Mouse (Mus musculus) limb, embryonic 10.5 days (tissue): Measurements from ENCODE around the gene Fjx1. TPM values are rescaled to one million over a fixed set of nuclear protein-coding genes. Genes with fewer than 3 reads are reported as not detected.

ENCODE experiments used
- DNase-seq: peaks from one replicate; pipeline ENCODE4 v3.0.0-alpha.2; 2017; ENCODE audit warnings: low spot score
- H3K27ac ChIP-seq: fragments of 300-500 bp; sonication (generic); 2 replicates; pipeline ENCODE4 v1.5.1; 2016; ENCODE audit warnings: mild to moderate bottlenecking
- H3K27me3 ChIP-seq: fragments of 300-500 bp; sonication (generic); 2 replicates; pipeline ENCODE4 v1.6.1; 2016; ENCODE audit warnings: low read depth, mild to moderate bottlenecking; ENCODE audit not compliant: poor library complexity, severe bottlenecking
- H3K36me3 ChIP-seq: fragments of 300-500 bp; sonication (generic); 2 replicates; pipeline ENCODE4 v1.6.1; 2016; ENCODE audit warnings: mild to moderate bottlenecking, moderate library complexity
- H3K4me1 ChIP-seq: fragments of 300-500 bp; sonication (generic); 2 replicates; pipeline ENCODE4 v1.6.1; 2016
- H3K4me3 ChIP-seq: fragments of 300-500 bp; sonication (generic); 2 replicates; pipeline ENCODE4 v1.5.1; 2016; ENCODE audit warnings: mild to moderate bottlenecking, moderate library complexity
- H3K9me3 ChIP-seq: fragments of 300-500 bp; sonication (generic); replicated peaks from 2 replicates; pipeline ENCODE4 v1.6.1; 2016; ENCODE audit warnings: mild to moderate bottlenecking
- WGBS: fragments of 180-500 bp; shearing (Covaris S2); methylation state at CpG from one replicate; pipeline ENCODE4 v1.1.7; 2016; 5-methylcytosine and 5-hydroxymethylcytosine counted together
- polyA plus RNA-seq: library from polyadenylated mRNA; unstranded; fragments of >200 nt; fragmentation: Nextera tagmentation; extraction: Ambion mirVana; gene quantifications from 2 replicates; pipeline ENCODE4 v1.2.1, GENCODE M21; 2016

The Fjx1 gene
- polyA plus RNA-seq, 1 experiment from 2014 or later, result 16.0 TPM

GRCm38 (mm10) chr2:102450248-102450760, 2.0 kb downstream of the Fjx1 start:
- Histone ChIP-seq H3K27ac (peak overlapping the region; percentile 97), H3K4me1 (peaks cover 44% of the 10 kb centered on the region), H3K36me3 (0 out of 2 replicates have a peak, but pooled peaks cover 2% of the 10 kb centered on the region), H3K9me3 (no peaks in the 10 kb centered on the region), H3K27me3 (0 out of 2 replicates have a peak, but pooled peaks cover 7% of the 10 kb centered on the region), H3K4me3 (peak overlapping the region; percentile 82)
- under 1% methylated on average over 43 of the region's 43 CpGs for WGBS
- DNase-seq, result peak; percentile 79

- Histone ChIP-seq H3K9me3 (no peaks in the 10 kb centered on the region), H3K36me3 (0 out of 2 replicates have a peak, but pooled peaks cover 2% of the 10 kb centered on the region), H3K27me3 (0 out of 2 replicates have a peak, but pooled peaks cover 6% of the 10 kb centered on the region), H3K4me3 (peak overlapping the region; percentile 82), H3K27ac (peak overlapping the region; percentile 97), H3K4me1 (peaks cover 44% of the 10 kb centered on the region)
- peak; percentile 74 for DNase-seq
- WGBS, result 2% methylated on average over 17 of the region's 17 CpGs
Observed at GRCm38 (mm10) chr2:102449630-102450247, 2.6 kb downstream of the Fjx1 start.

- no peak for DNase-seq
- H3K36me3 ChIP-seq, result 0 out of 2 replicates have a peak, but pooled peaks cover 2% of the 10 kb centered on the region
- H3K27ac ChIP-seq, result peak overlapping the region; percentile 97
- no peaks in the 10 kb centered on the region for H3K9me3 ChIP-seq
- H3K4me1 ChIP-seq, result peaks cover 44% of the 10 kb centered on the region
- 32% methylated on average over 1 of the region's 1 CpGs for WGBS
- peak overlapping the region; percentile 82 for H3K4me3 ChIP-seq
- no peaks in the 10 kb centered on the region for H3K27me3 ChIP-seq
Observed at GRCm38 (mm10) chr2:102449056-102449455, 3.2 kb downstream of the Fjx1 start.

- H3K36me3 ChIP-seq, result 0 out of 2 replicates have a peak, but pooled peaks cover 2% of the 10 kb centered on the region
Observed at GRCm38 (mm10) chr2:102447831-102448230, 4.5 kb downstream of the Fjx1 start.

GRCm38 (mm10) chr2:102446851-102447250, 5.4 kb downstream of the Fjx1 start:
- WGBS, result 84% methylated on average over 4 of the region's 4 CpGs
- H3K27ac ChIP-seq, result no peak overlapping the region
- H3K36me3 ChIP-seq, result 0 out of 2 replicates have a peak, but pooled peaks cover 2% of the 10 kb centered on the region
- no peaks in the 10 kb centered on the region for H3K9me3 ChIP-seq
- H3K27me3 ChIP-seq, result no peaks in the 10 kb centered on the region
- DNase-seq, result no peak
- peaks cover 34% of the 10 kb centered on the region for H3K4me1 ChIP-seq
- no peak overlapping the region for H3K4me3 ChIP-seq

More at GRCm38 (mm10) chr2:102447831-102448230, 4.5 kb downstream of the Fjx1 start:
- no peak overlapping the region for H3K27ac ChIP-seq
- DNase-seq, result no peak
- no peaks in the 10 kb centered on the region for H3K27me3 ChIP-seq
- H3K4me3 ChIP-seq, result no peak overlapping the region
- 86% methylated on average over 7 of the region's 7 CpGs for WGBS
- H3K9me3 ChIP-seq, result no peaks in the 10 kb centered on the region
- peaks cover 44% of the 10 kb centered on the region for H3K4me1 ChIP-seq

DNA sequence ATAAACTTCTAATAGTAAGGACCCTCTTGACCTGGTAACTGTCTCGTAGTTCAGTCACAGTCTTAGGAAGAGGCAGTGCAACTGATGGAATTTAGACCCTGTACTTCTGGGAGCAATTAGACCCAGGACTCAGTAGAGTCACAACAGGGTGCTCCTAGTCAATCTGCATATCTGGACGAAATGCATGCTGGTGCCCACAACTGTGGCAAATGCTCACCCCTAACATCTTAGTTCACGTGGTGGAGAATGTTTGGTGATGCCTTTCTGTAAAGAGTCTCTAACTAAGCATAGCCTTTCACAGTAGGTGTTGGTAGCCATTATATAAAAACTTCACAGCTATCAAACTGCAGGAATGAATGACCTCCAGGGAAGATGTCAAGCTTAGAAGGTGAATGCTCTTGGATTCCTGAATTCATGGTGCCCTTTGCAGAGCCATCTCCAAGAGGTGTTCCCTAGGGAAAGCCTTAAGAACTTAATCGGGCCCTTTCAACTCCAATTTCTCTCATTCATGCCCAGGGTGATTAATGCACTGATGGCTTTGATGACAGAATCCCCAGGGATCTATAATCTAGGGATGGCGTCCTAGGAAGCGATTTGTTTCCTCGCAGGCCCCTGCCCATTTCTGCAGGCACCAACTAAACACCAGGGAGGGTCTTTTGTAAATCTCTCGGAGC, 14.8 kb downstream of the Fjx1 start:
- H3K27me3 ChIP-seq, result 0 out of 2 replicates have a peak, but pooled peaks cover 4% of the 10 kb centered on the region
- H3K4me3 ChIP-seq, result no peak overlapping the region
- no peak for DNase-seq
- no peaks in the 10 kb centered on the region for H3K9me3 ChIP-seq
- H3K4me1 ChIP-seq, result 0 out of 2 replicates have a peak, but pooled peaks cover 2% of the 10 kb centered on the region
- WGBS, result 51% methylated on average over 8 of the region's 8 CpGs
- H3K36me3 ChIP-seq, result no peaks in the 10 kb centered on the region
- H3K27ac ChIP-seq, result no peak overlapping the region

DNA sequence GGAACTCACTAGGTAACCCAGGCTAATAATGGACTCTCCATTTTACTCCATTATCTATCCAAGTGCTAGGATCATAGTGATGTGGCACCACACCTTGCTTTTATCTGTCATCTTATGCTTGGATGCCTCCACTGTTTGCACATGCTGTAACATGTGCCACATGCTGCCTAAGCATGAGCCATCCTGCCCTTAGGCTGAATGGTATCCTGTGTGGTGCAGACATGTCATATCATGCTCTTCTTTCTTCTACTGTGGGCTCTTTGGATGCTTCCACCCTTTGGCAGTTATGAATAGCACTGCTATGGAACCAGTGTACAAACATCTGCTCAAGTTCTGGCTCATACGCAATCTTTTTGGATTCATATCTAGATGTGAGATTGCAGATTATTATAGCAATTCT, 18.4 kb downstream of the Fjx1 start:
- no peaks in the 10 kb centered on the region for H3K27me3 ChIP-seq
- H3K36me3 ChIP-seq, result no peaks in the 10 kb centered on the region
- 92% methylated on average over 1 of the region's 1 CpGs for WGBS
- H3K9me3 ChIP-seq, result no peaks in the 10 kb centered on the region
- 0 out of 2 replicates have a peak, but pooled peaks cover 4% of the 10 kb centered on the region for H3K4me1 ChIP-seq
- DNase-seq, result no peak
- H3K27ac ChIP-seq, result no peak overlapping the region
- no peak overlapping the region for H3K4me3 ChIP-seq

DNA sequence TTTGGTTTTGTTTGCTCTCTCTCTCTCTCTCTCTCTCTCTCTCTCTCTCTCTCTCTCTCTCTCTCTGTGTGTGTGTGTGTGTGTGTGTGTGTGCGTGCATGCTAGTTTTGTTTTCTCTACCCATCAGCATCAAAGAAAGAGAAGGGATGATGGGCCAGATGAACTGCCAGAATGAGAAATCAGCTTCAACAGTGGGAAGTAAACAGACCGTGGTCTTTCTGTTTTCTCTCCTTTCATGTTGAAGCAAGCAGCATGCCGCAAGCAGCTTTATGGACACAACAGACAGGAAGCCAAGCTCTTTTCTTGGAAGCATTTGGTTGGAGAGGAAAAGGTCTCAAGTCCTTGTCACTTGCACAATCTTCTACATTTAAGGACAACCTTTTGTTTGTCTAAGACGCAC, 21.2 kb downstream of the Fjx1 start:
- 50% methylated on average over 4 of the region's 4 CpGs for WGBS
- Histone ChIP-seq H3K4me1 (peaks cover 7% of the 10 kb centered on the region; the same call in 1 of the 2 replicates), H3K27me3 (no peaks in the 10 kb centered on the region), H3K9me3 (no peaks in the 10 kb centered on the region), H3K27ac (no peak overlapping the region), H3K4me3 (no peak overlapping the region), H3K36me3 (no peaks in the 10 kb centered on the region)
- no peak for DNase-seq

GRCm38 (mm10) chr2:102427974-102428373, 24.3 kb downstream of the Fjx1 start:
- DNase-seq, result no peak
- no peak overlapping the region for H3K4me3 ChIP-seq

DNA sequence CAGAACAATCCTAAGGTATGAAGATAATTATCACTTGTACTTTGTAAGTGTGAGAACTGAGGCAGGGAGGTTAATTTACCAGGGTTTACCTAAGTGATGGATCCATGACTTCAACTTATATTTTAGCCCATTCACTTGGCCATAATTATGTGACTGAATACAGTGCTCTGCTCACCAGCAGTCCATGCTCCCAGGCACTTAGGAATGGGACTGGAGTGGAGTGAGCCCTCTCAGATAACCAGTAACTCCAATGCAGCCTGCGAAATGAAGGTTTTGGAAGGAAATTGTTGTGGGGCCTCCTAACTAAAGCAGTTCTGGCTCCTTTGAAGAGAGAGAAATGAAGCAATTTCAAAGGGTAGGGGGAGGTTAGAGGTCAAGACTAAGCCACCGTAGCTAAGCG, 25.9 kb downstream of the Fjx1 start:
- Histone ChIP-seq H3K27ac (no peak overlapping the region), H3K36me3 (no peaks in the 10 kb centered on the region), H3K4me1 (peaks cover 7% of the 10 kb centered on the region; the same call in 1 of the 2 replicates), H3K9me3 (no peaks in the 10 kb centered on the region), H3K4me3 (no peak overlapping the region), H3K27me3 (no peaks in the 10 kb centered on the region)
- no peak for DNase-seq
- 23% methylated on average over 3 of the region's 3 CpGs for WGBS

More at GRCm38 (mm10) chr2:102427974-102428373, 24.3 kb downstream of the Fjx1 start:
- H3K4me1 ChIP-seq, result peaks cover 7% of the 10 kb centered on the region; the same call in 1 of the 2 replicates
- no peaks in the 10 kb centered on the region for H3K36me3 ChIP-seq
- no peaks in the 10 kb centered on the region for H3K27me3 ChIP-seq
- H3K9me3 ChIP-seq, result no peaks in the 10 kb centered on the region
- H3K27ac ChIP-seq, result no peak overlapping the region

GRCm38 (mm10) chr2:102416149-102416743, 36.1 kb downstream of the Fjx1 start:
- H3K4me3 ChIP-seq, result no peak overlapping the region
- no peak for DNase-seq
- peaks cover 6% of the 10 kb centered on the region; the same call in 1 of the 2 replicates for H3K4me1 ChIP-seq
- H3K9me3 ChIP-seq, result no peaks in the 10 kb centered on the region
- WGBS, result 93% methylated on average over 14 of the region's 14 CpGs
- no peaks in the 10 kb centered on the region for H3K36me3 ChIP-seq
- no peak overlapping the region for H3K27ac ChIP-seq
- H3K27me3 ChIP-seq, result no peaks in the 10 kb centered on the region

- H3K27me3 ChIP-seq, result no peaks in the 10 kb centered on the region
- WGBS, result 87% methylated on average over 2 of the region's 2 CpGs
- H3K4me3 ChIP-seq, result no peak overlapping the region
- H3K9me3 ChIP-seq, result no peaks in the 10 kb centered on the region
- no peak overlapping the region for H3K27ac ChIP-seq
- peaks cover 9% of the 10 kb centered on the region for H3K4me1 ChIP-seq
- no peaks in the 10 kb centered on the region for H3K36me3 ChIP-seq
- no peak for DNase-seq
Observed at GRCm38 (mm10) chr2:102412738-102413137, 39.6 kb downstream of the Fjx1 start.

DNA sequence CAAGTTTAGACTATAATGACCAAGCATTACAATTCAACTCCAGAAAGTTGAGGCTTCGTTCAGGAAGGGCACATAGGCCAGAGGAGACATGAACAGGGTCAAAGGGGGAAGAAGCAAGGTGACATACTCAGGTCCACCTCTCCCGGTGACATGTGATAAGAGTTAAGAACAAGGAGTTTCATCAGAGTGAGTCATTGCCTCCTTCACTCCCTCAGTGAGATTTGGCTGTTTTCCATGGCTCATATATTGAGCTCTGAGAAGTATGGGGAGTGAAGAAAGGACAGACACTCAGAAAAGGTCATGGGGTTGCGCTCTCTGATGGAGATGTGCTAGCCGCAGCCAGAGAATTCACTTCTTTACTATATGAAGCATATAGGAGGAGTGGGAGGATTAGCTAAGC, 41.7 kb downstream of the Fjx1 start:
- no peak for DNase-seq
- Histone ChIP-seq H3K4me1 (peaks cover 19% of the 10 kb centered on the region), H3K27me3 (no peaks in the 10 kb centered on the region), H3K9me3 (no peaks in the 10 kb centered on the region), H3K4me3 (no peak overlapping the region), H3K36me3 (no peaks in the 10 kb centered on the region), H3K27ac (no peak overlapping the region)
- WGBS, result 78% methylated on average over 4 of the region's 4 CpGs
